Mouse (Mus musculus) forebrain, embryonic 15.5 days (tissue): ENCODE data around the gene Rpe. TPM values are rescaled to one million over a fixed set of nuclear protein-coding genes. Genes with fewer than 3 reads are reported as not detected.

Experiments used
- ATAC-seq: fragments of 200-750 bp; cut with Nextera tagmentation; replicated peaks from 2 replicates; pipeline ENCODE4 v1.8.0; 2017; ENCODE audit warnings: mild to moderate bottlenecking, moderate TSS enrichment, moderate library complexity
- H3K27ac ChIP-seq: fragments of 300-500 bp; sonication (generic); replicated peaks from 2 replicates; pipeline ENCODE4 v1.5.1; 2015; ENCODE audit warnings: mild to moderate bottlenecking, inconsistent platforms
- H3K27me3 ChIP-seq: fragments of 300-500 bp; sonication (generic); 2 replicates; pipeline ENCODE4 v1.6.1; 2015; ENCODE audit warnings: inconsistent platforms
- H3K36me3 ChIP-seq: fragments of 300-500 bp; sonication (generic); 2 replicates; pipeline ENCODE4 v1.6.1; 2015; ENCODE audit warnings: mild to moderate bottlenecking, inconsistent platforms
- H3K4me1 ChIP-seq: fragments of 300-500 bp; sonication (generic); 2 replicates; pipeline ENCODE4 v1.6.1; 2015; ENCODE audit warnings: inconsistent platforms
- H3K4me2 ChIP-seq: fragments of 300-500 bp; sonication (generic); replicated peaks from 2 replicates; pipeline ENCODE4 v1.6.1; 2015; ENCODE audit warnings: mild to moderate bottlenecking, inconsistent platforms
- H3K4me3 ChIP-seq: fragments of 300-500 bp; sonication (generic); 2 replicates; pipeline ENCODE4 v1.5.1; 2015; ENCODE audit warnings: mild to moderate bottlenecking, inconsistent platforms
- H3K9ac ChIP-seq: fragments of 300-500 bp; sonication (generic); replicated peaks from 2 replicates; pipeline ENCODE4 v1.6.1; 2015; ENCODE audit warnings: mild to moderate bottlenecking, inconsistent platforms
- H3K9me3 ChIP-seq: fragments of 300-500 bp; sonication (generic); 2 replicates; pipeline ENCODE4 v1.6.1; 2016; ENCODE audit warnings: inconsistent platforms
- WGBS: fragments of 180-500 bp; shearing (Covaris S2); methylation state at CpG from one replicate; pipeline ENCODE4 v1.1.7; 2015; ENCODE audit warnings: mixed read lengths; 5-methylcytosine and 5-hydroxymethylcytosine counted together
- polyA plus RNA-seq: library from polyadenylated mRNA; unstranded; fragments of >200 nt; fragmentation: Nextera tagmentation; extraction: Ambion mirVana; gene quantifications from 2 replicates; pipeline ENCODE4 v1.2.1, GENCODE M21; 2015

Gene Rpe
- polyA plus RNA-seq = 37.5 and 39.4 TPM in 2 replicates

DNA sequence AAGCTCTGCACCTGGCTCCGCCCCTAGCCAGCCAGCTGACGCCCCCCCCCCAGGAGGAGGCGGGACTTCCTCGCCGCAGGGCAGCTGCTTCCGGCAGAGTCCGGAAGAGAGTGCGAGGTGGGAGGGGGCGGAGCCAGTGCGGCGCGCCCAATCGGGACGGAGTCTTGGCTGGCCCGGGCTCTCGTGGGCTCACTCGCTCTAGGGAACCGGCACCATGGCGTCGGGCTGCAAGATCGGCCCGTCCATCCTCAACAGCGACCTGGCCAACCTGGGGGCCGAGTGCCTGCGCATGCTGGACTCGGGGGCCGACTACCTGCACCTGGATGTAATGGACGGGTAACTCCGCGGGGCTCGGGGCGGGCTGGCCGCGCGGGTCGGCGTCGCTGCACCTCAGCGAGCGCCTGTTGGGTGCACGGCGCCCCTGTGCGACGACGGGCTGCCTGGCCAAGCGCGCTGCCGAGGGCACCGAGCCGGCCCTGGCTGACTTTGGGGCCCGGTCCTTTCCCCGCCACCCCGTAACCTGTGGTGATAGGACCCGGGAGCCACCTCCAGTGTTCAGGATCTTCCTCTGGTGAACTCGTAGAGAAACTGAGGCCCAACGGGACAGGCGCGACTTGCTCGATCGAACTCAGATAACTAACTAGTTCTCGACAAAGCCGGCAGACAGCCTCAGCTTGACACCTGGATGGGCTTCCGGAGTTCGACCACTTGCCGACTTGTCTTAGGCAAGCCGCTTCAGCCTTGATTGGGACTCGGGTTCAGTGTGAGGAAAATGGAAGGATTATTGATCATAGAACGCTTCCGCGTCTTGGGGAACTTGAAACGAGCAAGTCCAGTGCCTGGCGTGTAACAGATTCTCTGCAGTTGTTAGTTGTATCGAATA, at the start of gene Rpe:
TSS of gene Rpe (plus strand) at position 139 of the 883 bp plus-strand sequence.
- under 1% methylated on average over 73 of the region's 73 CpGs for WGBS

DNA sequence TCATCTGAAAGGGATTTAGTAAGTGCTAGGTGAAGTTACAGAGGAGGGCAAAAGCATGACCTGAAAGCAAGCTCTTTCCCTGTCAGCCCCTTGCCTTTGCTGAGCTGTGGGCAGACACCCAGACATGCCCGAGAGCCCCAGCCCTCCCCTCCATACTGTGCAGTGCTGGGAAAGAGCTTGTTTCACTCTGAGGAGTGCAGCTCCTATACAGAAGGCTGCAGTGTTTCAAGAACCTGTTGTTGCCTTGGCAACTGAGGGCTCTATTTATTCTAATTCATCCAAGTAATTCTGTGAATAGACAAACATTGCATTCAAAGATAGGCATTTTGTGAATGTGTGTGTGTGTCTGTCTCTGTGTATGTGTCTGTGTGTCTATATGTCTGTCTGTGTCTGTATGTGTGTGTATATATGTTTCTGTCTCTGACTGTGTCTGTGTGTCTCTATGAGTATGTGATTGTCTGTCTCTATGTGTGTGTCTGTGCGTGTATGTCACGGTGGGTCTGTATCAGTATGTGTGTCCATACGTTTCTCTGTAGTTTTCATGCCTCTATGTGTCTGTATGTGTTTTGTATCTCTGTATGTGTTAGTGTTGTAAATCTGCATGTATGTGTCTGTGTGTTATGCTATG, 45.4 kb upstream of the Rpe start:
- Histone ChIP-seq H3K9me3 (no peaks in the 10 kb centered on the region), H3K4me2 (no peak overlapping the region), H3K4me1 (peaks cover 10% of the 10 kb centered on the region), H3K27me3 (no peaks in the 10 kb centered on the region), H3K36me3 (no peaks in the 10 kb centered on the region), H3K4me3 (no peak overlapping the region), H3K27ac (peak overlapping the region; percentile 22), H3K9ac (no peak overlapping the region)
- WGBS = 9% methylated on average over 4 of the region's 4 CpGs
- ATAC-seq = peak; percentile 98

More for the DNA sequence above, at the start of gene Rpe:
- peak within 1 kb of the TSS; percentile 74 for H3K4me2 ChIP-seq
- no peaks in the 10 kb centered on the region for H3K9me3 ChIP-seq
- peaks cover 26% of the 10 kb centered on the region for H3K4me1 ChIP-seq
- H3K4me3 ChIP-seq = peak within 1 kb of the TSS; percentile 96
- ATAC-seq = peak; percentile 100
- H3K36me3 ChIP-seq = no peaks in the 10 kb centered on the region
- H3K9ac ChIP-seq = peak within 1 kb of the TSS; percentile 89
- H3K27ac ChIP-seq = peak within 1 kb of the TSS; percentile 72
- H3K27me3 ChIP-seq = no peaks in the 10 kb centered on the region

DNA sequence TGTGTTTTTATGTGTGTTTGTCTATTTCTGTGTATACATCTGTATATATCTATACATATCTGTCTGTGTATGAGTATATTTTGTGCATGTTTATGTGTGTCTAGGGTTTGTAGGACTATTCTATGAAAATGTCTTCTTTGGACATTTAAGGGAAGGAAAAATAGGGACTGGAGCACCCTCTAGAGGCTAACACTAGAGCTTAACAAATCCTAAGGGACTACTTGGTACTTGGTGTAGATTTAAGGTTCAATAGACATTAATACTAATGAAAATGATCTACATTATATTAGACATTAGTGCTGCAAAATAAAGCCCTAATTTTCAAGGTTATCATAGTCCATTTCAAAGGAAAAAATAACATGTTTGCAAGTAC, 44.9 kb upstream of the Rpe start:
- Histone ChIP-seq H3K36me3 (no peaks in the 10 kb centered on the region), H3K4me3 (no peak overlapping the region), H3K4me2 (no peak overlapping the region), H3K27me3 (no peaks in the 10 kb centered on the region), H3K4me1 (peaks cover 10% of the 10 kb centered on the region), H3K9ac (no peak overlapping the region), H3K9me3 (no peaks in the 10 kb centered on the region), H3K27ac (0 out of 2 replicates have a peak overlapping the region, but pooled peaks have one; percentile 22)
- ATAC-seq = peak; percentile 73

DNA sequence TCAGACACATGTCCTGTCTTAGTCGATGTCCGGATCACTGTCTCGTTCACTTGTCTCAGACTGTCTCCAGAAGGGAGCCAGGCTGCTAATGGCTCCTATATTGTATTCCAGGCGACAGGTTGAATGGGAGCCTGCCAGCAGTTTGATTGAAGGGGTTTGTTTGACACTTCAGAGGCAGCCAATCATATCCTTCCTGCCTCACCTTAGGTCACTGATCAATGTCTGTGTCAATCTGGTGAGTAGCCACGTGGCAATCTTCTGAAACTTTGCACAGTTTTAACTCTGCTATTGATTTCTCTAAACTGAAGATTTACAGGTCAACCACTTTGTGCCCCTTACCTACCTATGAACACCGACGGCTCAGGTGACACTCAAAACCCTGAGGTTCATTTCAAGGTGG, 29.2 kb upstream of the Rpe start:
- H3K27ac ChIP-seq = no peak overlapping the region
- H3K27me3 ChIP-seq = no peaks in the 10 kb centered on the region
- H3K4me1 ChIP-seq = no peaks in the 10 kb centered on the region
- no peaks in the 10 kb centered on the region for H3K36me3 ChIP-seq
- no peak for ATAC-seq
- no peaks in the 10 kb centered on the region for H3K9me3 ChIP-seq
- H3K9ac ChIP-seq = no peak overlapping the region
- WGBS = 58% methylated on average over 7 of the region's 7 CpGs
- no peak overlapping the region for H3K4me3 ChIP-seq
- no peak overlapping the region for H3K4me2 ChIP-seq

DNA sequence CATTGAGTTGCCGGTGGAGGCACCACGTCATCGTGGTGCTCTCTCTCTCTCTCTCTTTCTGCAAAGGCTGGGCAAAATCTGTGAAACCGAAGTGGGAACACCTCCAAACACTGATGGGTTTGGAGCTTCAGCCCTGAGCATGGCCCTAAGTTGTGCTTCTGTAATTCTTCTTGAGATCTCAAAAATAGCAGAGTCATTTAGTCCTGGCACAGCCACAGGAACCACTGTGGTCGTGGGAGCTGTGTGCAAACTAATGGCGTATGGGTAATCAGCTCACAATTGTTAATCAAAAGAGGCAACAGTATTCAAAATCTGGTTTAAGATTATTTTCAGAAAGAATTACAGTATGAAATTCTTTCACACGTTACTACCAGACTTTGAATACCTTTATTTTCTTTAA, 27.8 kb upstream of the Rpe start:
- Histone ChIP-seq H3K9me3 (no peaks in the 10 kb centered on the region), H3K27ac (no peak overlapping the region), H3K4me1 (no peaks in the 10 kb centered on the region), H3K36me3 (no peaks in the 10 kb centered on the region), H3K9ac (no peak overlapping the region), H3K4me2 (no peak overlapping the region), H3K4me3 (no peak overlapping the region), H3K27me3 (no peaks in the 10 kb centered on the region)
- WGBS = 84% methylated on average over 7 of the region's 7 CpGs
- ATAC-seq = no peak

DNA sequence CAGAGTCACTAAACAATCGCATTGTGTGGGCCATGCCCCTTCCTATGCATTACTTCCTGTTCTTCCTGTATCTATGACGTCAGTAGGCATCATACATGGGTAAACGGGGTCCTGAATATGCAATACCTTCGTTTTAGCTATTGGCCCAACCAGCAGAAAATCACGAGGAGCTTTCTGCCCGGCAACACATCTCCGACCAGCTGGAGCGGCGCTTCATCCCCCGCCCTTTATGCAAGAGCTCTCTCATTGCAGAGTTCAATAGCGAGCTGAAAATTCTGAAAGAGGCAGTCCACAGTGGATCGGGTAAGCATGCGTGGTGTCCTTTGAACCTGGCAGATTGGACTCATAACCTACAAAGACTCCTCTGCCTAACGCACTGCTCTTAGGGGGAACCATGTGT, 22.7 kb upstream of the Rpe start:
- no peak overlapping the region for H3K9ac ChIP-seq
- ATAC-seq = no peak
- H3K4me3 ChIP-seq = no peak overlapping the region
- no peak overlapping the region for H3K4me2 ChIP-seq
- WGBS = 66% methylated on average over 14 of the region's 14 CpGs
- H3K27ac ChIP-seq = no peak overlapping the region
- H3K4me1 ChIP-seq = no peaks in the 10 kb centered on the region; the same call in 1 of the 2 replicates
- H3K36me3 ChIP-seq = no peaks in the 10 kb centered on the region
- H3K27me3 ChIP-seq = no peaks in the 10 kb centered on the region
- no peaks in the 10 kb centered on the region for H3K9me3 ChIP-seq

DNA sequence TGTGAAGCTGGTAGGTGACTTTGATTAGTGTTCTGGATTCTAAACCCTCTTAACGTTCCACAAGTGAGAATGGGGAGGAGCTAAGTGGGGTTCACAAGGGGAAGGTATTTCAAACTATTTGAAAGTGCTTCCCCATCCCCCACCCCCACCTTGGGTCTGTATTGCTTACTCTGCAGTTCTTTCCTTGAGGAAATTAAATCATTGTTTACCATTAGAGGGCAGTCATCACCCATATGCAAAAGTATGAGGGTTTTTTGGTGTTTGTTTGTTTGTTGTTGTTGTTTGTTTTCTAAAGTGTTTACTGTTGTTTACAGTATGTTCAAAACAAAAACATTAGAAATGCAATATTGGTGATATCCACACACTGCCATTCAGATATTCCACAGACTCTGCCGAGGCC, 22.0 kb upstream of the Rpe start:
- Histone ChIP-seq H3K27me3 (no peaks in the 10 kb centered on the region), H3K9me3 (no peaks in the 10 kb centered on the region), H3K4me3 (no peak overlapping the region), H3K36me3 (no peaks in the 10 kb centered on the region), H3K9ac (no peak overlapping the region), H3K27ac (no peak overlapping the region), H3K4me2 (no peak overlapping the region), H3K4me1 (no peaks in the 10 kb centered on the region; the same call in 1 of the 2 replicates)
- 23% methylated on average over 2 of the region's 2 CpGs for WGBS
- no peak for ATAC-seq

DNA sequence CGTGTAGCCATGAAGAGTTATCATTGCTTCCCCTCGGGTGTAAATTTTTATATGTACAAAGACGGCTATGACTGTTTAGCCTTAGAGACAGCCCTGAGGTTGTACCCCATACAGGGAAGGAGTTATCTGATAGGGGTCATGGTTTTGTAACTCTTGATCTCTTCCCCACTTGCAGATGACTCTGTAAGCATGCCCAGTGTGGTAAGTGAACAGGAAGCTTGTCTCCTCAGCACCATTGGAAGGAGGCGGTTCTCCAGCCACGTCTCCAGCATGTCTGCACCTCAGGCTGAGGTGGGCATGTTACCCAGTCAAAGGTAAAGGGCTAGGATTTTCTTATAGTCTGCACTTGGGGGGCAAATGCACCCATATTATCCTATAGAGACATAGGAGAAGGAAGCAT, 17.7 kb upstream of the Rpe start:
- Histone ChIP-seq H3K9ac (no peak overlapping the region), H3K27ac (no peak overlapping the region), H3K4me3 (no peak overlapping the region), H3K36me3 (no peaks in the 10 kb centered on the region), H3K9me3 (no peaks in the 10 kb centered on the region), H3K4me1 (no peaks in the 10 kb centered on the region; the same call in 1 of the 2 replicates), H3K4me2 (no peak overlapping the region), H3K27me3 (no peaks in the 10 kb centered on the region)
- ATAC-seq = no peak
- WGBS = 91% methylated on average over 5 of the region's 5 CpGs

DNA sequence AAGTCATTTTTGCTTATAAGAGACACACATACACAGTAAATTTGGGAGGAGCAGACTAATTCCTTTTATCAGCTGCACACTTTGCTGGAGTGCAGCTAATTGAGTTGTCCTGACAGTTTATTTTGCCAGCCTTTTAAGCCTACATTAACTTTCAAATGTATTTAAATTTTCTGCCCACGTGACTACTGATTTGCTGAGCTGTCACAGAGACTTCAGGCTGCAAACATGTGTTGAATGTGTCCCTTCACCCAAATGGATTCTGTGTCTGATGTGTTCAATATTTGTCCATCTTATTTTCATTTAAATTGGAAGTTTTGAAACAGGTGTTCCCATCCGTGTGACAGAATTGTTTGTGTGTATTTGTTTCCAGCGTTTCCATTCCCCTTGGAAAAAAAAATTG, 8.9 kb upstream of the Rpe start:
- no peaks in the 10 kb centered on the region for H3K27me3 ChIP-seq

DNA sequence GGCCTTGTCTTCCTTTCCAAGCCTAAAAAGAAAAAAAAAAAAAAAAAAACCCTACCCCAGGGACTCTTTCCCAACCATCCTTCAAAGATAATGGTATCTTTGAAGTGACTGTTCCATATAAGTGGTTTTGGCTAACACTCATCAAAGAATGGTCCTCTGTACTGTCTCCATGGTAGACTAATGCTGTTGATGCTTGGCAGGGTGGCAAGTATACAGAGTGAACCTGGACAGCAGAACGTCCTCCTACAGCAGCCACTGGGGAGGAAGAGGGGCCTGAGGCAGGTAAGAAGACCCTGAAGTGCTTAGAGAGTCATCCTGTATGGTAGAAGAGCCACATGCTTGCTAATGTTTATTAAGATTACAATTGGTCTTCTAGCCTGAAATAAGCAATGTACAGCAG, 8.3 kb upstream of the Rpe start:
- peak; percentile 41; the same call in 1 of the 2 replicates for ATAC-seq

More for the DNA sequence above, 8.9 kb upstream of the Rpe start:
- Histone ChIP-seq H3K4me1 (0 out of 2 replicates have a peak, but pooled peaks cover 7% of the 10 kb centered on the region), H3K4me2 (no peak overlapping the region), H3K4me3 (no peak overlapping the region), H3K36me3 (no peaks in the 10 kb centered on the region), H3K9ac (no peak overlapping the region), H3K9me3 (no peaks in the 10 kb centered on the region), H3K27ac (no peak overlapping the region)
- ATAC-seq = peak; percentile 57; the same call in 1 of the 2 replicates
- 54% methylated on average over 3 of the region's 3 CpGs for WGBS

DNA sequence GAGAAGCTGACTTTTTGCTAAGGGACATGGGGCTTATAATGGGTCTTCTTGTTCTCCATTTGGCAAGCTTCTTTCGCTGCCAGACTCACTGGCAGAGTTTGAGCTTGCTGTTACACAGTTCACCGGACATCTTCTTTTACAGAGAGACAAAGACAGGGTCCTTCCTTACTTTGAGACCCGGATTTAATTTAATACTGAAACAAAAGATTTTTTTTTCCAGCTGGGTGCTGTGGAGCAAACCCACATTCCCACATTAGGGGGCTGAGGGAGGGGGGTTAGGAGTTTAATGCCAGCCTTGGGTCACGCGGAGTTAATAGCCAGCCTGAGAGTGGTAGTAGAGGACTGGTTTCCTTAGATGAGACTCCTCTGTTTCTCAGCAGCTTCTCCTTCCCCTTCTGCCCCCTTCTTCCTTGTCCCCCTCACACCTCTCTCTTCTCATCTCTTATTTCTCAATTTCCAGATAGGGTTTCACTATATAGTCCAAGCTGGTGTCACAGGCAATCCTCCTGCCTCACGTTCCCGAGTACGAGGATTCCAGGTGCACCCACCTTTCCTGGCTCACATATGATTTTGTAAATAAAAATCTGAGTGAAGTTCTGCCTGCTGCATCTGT, 7.7 kb upstream of the Rpe start:
- Histone ChIP-seq H3K36me3 (no peaks in the 10 kb centered on the region), H3K9ac (no peak overlapping the region; the same call in 1 of the 2 replicates), H3K27me3 (no peaks in the 10 kb centered on the region), H3K4me2 (no peak overlapping the region), H3K4me1 (0 out of 2 replicates have a peak, but pooled peaks cover 7% of the 10 kb centered on the region), H3K27ac (no peak overlapping the region), H3K4me3 (no peak overlapping the region), H3K9me3 (no peaks in the 10 kb centered on the region)
- ATAC-seq = peak; percentile 35; the same call in 1 of the 2 replicates
- 56% methylated on average over 8 of the region's 8 CpGs for WGBS

More for the DNA sequence above, 8.3 kb upstream of the Rpe start:
- H3K4me1 ChIP-seq = 0 out of 2 replicates have a peak, but pooled peaks cover 7% of the 10 kb centered on the region
- H3K9ac ChIP-seq = no peak overlapping the region; the same call in 1 of the 2 replicates
- H3K9me3 ChIP-seq = no peaks in the 10 kb centered on the region
- H3K27me3 ChIP-seq = no peaks in the 10 kb centered on the region
- H3K27ac ChIP-seq = no peak overlapping the region
- H3K4me3 ChIP-seq = no peak overlapping the region
- H3K4me2 ChIP-seq = no peak overlapping the region
- whole genome bisulfite sequencing = 51% methylated on average over 1 of the region's 1 CpGs
- H3K36me3 ChIP-seq = no peaks in the 10 kb centered on the region

DNA sequence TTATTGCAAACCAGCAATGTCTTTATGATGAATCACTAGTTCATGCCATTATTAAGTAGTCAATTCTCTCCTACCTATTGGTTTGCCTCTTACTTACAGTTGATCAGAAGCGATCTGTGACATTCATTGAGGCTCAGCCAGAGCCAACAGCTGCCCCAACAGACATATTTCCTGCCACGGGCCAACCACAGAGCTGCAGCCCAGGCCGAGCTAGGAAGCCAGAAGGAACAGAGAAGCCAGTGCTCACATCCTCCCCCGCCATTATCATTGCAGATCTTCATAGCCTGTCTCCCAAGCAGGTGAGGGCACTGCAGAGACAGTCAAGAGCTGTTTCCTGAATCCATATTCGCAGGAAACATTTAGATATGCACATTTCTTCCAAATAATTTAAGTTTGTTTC, 6.4 kb upstream of the Rpe start:
- Histone ChIP-seq H3K27me3 (no peaks in the 10 kb centered on the region), H3K36me3 (no peaks in the 10 kb centered on the region), H3K4me1 (0 out of 2 replicates have a peak, but pooled peaks cover 7% of the 10 kb centered on the region), H3K4me2 (no peak overlapping the region), H3K4me3 (no peak overlapping the region), H3K27ac (no peak overlapping the region), H3K9me3 (no peaks in the 10 kb centered on the region), H3K9ac (no peak overlapping the region)
- 82% methylated on average over 5 of the region's 5 CpGs for WGBS
- no peak for ATAC-seq
